Mouse (Mus musculus): Measurements from ENCODE around the gene Hmgcs2.

The Hmgcs2 gene

GRCm38 (mm10) chr3:98280204-98280932, at the start of gene Hmgcs2:
Gene Hmgcs2, plus strand, starts transcription at chr3:98280435.
- in situ Hi-C loops (cut with MboI; ENCODE audit: low pct_unique_long_range_greater_than_20kb in 1 of 2, low sequenced_read_pairs in 2 of 2, unreplicated experiment in 1 of 2): no loop called here

- in situ Hi-C loops (cut with MboI; ENCODE audit: low pct_unique_long_range_greater_than_20kb in 1 of 2, low sequenced_read_pairs in 2 of 2, unreplicated experiment in 1 of 2): no loop called here
Measured at GRCm38 (mm10) chr3:98233504-98233903, 46.7 kb upstream of the Hmgcs2 start.

GRCm38 (mm10) chr3:98236266-98236665, 44.0 kb upstream of the Hmgcs2 start:
- in situ Hi-C loops (cut with MboI; ENCODE audit: low pct_unique_long_range_greater_than_20kb in 1 of 2, low sequenced_read_pairs in 2 of 2, unreplicated experiment in 1 of 2): no loop called here

GRCm38 (mm10) chr3:98237240-98237639, 43.0 kb upstream of the Hmgcs2 start:
- in situ Hi-C loops (cut with MboI; ENCODE audit: low pct_unique_long_range_greater_than_20kb in 1 of 2, low sequenced_read_pairs in 2 of 2, unreplicated experiment in 1 of 2): no loop called here

GRCm38 (mm10) chr3:98238150-98238549, 42.1 kb upstream of the Hmgcs2 start:
- in situ Hi-C loops (cut with MboI; ENCODE audit: low pct_unique_long_range_greater_than_20kb in 1 of 2, low sequenced_read_pairs in 2 of 2, unreplicated experiment in 1 of 2): no loop called here

GRCm38 (mm10) chr3:98242051-98242450, 38.2 kb upstream of the Hmgcs2 start:
- in situ Hi-C loops (cut with MboI; ENCODE audit: low pct_unique_long_range_greater_than_20kb in 1 of 2, low sequenced_read_pairs in 2 of 2, unreplicated experiment in 1 of 2): no loop called here

- in situ Hi-C loops (cut with MboI; ENCODE audit: low pct_unique_long_range_greater_than_20kb in 1 of 2, low sequenced_read_pairs in 2 of 2, unreplicated experiment in 1 of 2): no loop called here
Measured at GRCm38 (mm10) chr3:98242458-98243037, 37.7 kb upstream of the Hmgcs2 start.

- in situ Hi-C loops (cut with MboI; ENCODE audit: low pct_unique_long_range_greater_than_20kb in 1 of 2, low sequenced_read_pairs in 2 of 2, unreplicated experiment in 1 of 2): no loop called here
Measured at GRCm38 (mm10) chr3:98245892-98246291, 34.3 kb upstream of the Hmgcs2 start.

GRCm38 (mm10) chr3:98246985-98247751, 33.1 kb upstream of the Hmgcs2 start:
- in situ Hi-C loops (cut with MboI; ENCODE audit: low pct_unique_long_range_greater_than_20kb in 1 of 2, low sequenced_read_pairs in 2 of 2, unreplicated experiment in 1 of 2): no loop called here

GRCm38 (mm10) chr3:98249378-98249777, 30.9 kb upstream of the Hmgcs2 start:
- in situ Hi-C loops (cut with MboI; ENCODE audit: low pct_unique_long_range_greater_than_20kb in 1 of 2, low sequenced_read_pairs in 2 of 2, unreplicated experiment in 1 of 2): no loop called here

- in situ Hi-C loops (cut with MboI; ENCODE audit: low pct_unique_long_range_greater_than_20kb in 1 of 2, low sequenced_read_pairs in 2 of 2, unreplicated experiment in 1 of 2): no loop called here
Measured at GRCm38 (mm10) chr3:98249833-98250448, 30.3 kb upstream of the Hmgcs2 start.

- in situ Hi-C loops (cut with MboI; ENCODE audit: low pct_unique_long_range_greater_than_20kb in 1 of 2, low sequenced_read_pairs in 2 of 2, unreplicated experiment in 1 of 2): no loop called here
Measured at GRCm38 (mm10) chr3:98254059-98254458, 26.2 kb upstream of the Hmgcs2 start.

GRCm38 (mm10) chr3:98254656-98255583, 25.3 kb upstream of the Hmgcs2 start:
- in situ Hi-C loops (cut with MboI; ENCODE audit: low pct_unique_long_range_greater_than_20kb in 1 of 2, low sequenced_read_pairs in 2 of 2, unreplicated experiment in 1 of 2): no loop called here

GRCm38 (mm10) chr3:98258723-98259122, 21.5 kb upstream of the Hmgcs2 start:
- in situ Hi-C loops (cut with MboI; ENCODE audit: low pct_unique_long_range_greater_than_20kb in 1 of 2, low sequenced_read_pairs in 2 of 2, unreplicated experiment in 1 of 2): no loop called here

- in situ Hi-C loops (cut with MboI; ENCODE audit: low pct_unique_long_range_greater_than_20kb in 1 of 2, low sequenced_read_pairs in 2 of 2, unreplicated experiment in 1 of 2): no loop called here
Measured at GRCm38 (mm10) chr3:98259271-98259751, 20.9 kb upstream of the Hmgcs2 start.

- in situ Hi-C loops (cut with MboI; ENCODE audit: low pct_unique_long_range_greater_than_20kb in 1 of 2, low sequenced_read_pairs in 2 of 2, unreplicated experiment in 1 of 2): no loop called here
Measured at GRCm38 (mm10) chr3:98260534-98260933, 19.7 kb upstream of the Hmgcs2 start.

- in situ Hi-C loops (cut with MboI; ENCODE audit: low pct_unique_long_range_greater_than_20kb in 1 of 2, low sequenced_read_pairs in 2 of 2, unreplicated experiment in 1 of 2): no loop called here
Measured at GRCm38 (mm10) chr3:98261415-98261814, 18.8 kb upstream of the Hmgcs2 start.

- in situ Hi-C loops (cut with MboI; ENCODE audit: low pct_unique_long_range_greater_than_20kb in 1 of 2, low sequenced_read_pairs in 2 of 2, unreplicated experiment in 1 of 2): no loop called here
Measured at GRCm38 (mm10) chr3:98262133-98262532, 18.1 kb upstream of the Hmgcs2 start.
